Mouse (Mus musculus) mammary gland, adult 2 months (tissue): ENCODE results near the gene Gm16381. TPM values are rescaled to one million over a fixed set of nuclear protein-coding genes. Genes with fewer than 3 reads are reported as not detected.

Experiments used
- polyA plus RNA-seq: library from polyadenylated mRNA; depleted of rRNA; stranded (reverse); fragments of >200 nt; gene quantifications from 2 replicates; pipeline ENCODE4 v1.2.3, GENCODE M21; 2012; ENCODE audit warnings: low replicate concordance; rRNA removed

Gene Gm16381
- not detected in 2 replicates for polyA plus RNA-seq

DNA sequence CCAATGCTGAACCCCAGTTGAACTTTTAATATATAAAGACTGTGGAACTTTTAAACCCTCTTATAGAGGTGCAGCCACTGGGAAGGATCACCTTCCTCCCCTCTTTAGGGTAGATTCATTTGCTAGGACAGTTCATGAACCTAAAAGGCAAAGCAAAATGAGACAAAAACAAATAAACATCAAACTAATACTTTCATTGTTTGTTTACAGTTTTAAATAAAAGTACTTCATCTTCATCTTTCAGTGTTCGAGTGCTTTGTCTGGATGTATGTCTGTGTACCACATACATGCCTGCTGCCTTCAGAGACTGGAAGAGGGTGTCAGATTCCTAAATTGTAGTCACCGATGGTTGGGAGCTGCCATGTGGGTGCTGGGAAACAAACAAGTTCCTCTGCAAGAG lies at the start of gene Gm16381:
Gene Gm16381 (minus strand): TSS at position 101 of the 400 bp plus-strand sequence.

DNA sequence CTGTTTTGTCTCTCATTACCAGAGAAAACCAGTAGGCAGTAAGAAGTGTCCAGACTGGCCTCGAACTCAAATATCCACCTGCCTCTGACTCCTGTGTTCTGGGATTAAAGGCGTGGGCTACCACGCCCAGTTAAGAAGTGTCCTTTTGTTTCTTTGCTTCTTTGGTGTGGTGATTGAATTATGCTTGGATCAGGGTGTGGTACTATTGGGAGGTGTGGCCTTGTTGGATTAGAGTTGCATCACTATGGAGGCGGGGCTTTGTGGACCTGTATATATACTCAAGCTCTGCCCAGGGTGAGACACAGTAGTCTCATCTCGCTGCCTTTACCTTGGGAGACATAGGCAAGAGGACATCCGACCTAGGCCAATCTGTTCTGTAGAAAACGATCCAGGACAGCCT lies 25.9 kb downstream of the Gm16381 start, which contains the start of gene Gm4027:
Gene Gm4027 (plus strand): TSS at position 301 of the 400 bp plus-strand sequence.

DNA sequence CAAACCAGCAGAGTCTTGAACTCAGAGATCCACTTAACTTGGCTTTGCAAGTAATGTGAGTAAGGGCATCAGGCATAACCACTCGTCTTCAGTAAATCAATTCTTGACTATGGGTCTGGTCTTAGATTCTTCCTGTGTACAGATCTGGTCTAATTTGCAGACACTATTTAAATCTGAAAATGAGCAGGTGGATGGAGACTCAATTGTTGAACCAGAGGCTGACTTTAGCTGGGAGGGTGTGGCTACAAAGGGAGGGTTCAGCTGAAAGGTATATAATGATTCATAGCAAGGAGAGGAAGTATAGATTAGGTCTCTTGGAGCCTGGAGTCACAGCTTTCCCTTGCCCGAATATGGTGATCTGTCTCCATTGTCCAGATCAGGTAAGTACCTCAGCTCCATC lies 42.0 kb downstream of the Gm16381 start, which contains the start of gene Oog1:
Gene Oog1 (plus strand): TSS at position 301 of the 400 bp plus-strand sequence.

Other genes starting within 250 kb of the Gm16381 start
- gene Slirp, start 200.7 kb downstream of the Gm16381 start, polyA plus RNA-seq = 6.1 and 22.0 TPM in 2 replicates
- gene Alkbh1, start 200.6 kb downstream of the Gm16381 start, polyA plus RNA-seq = 16.1 and 18.7 TPM in 2 replicates
- gene Snw1, start 172.3 kb downstream of the Gm16381 start, polyA plus RNA-seq = 6.1 and 12.5 TPM in 2 replicates
- not detected in 2 replicates for gene Gm5788, start 149.9 kb downstream of the Gm16381 start, polyA plus RNA-seq
- not detected in 2 replicates for gene Gm8300, start 130.3 kb downstream of the Gm16381 start, polyA plus RNA-seq
- gene Oog1, start 41.9 kb downstream of the Gm16381 start, polyA plus RNA-seq = not detected in 2 replicates
- not detected in 2 replicates for gene Gm4027, start 25.8 kb downstream of the Gm16381 start, polyA plus RNA-seq
- not detected in 2 replicates for gene Gm21319, start 131.1 kb upstream of the Gm16381 start, polyA plus RNA-seq
- gene Gm21936, start 150.9 kb upstream of the Gm16381 start, polyA plus RNA-seq = not detected in 2 replicates
- gene BB287469, start 172.0 kb upstream of the Gm16381 start, polyA plus RNA-seq = not detected in 2 replicates
- gene Gm2001, start 197.7 kb upstream of the Gm16381 start, polyA plus RNA-seq = not detected in 2 replicates
- not detected in 2 replicates for gene Gm2016, start 229.5 kb upstream of the Gm16381 start, polyA plus RNA-seq